Mouse (Mus musculus) MEL (cell line): ENCODE results near the gene Rab12. TPM values are rescaled to one million over a fixed set of nuclear protein-coding genes. Genes with fewer than 3 reads are reported as not detected.
A peak's percentile ranks its signal among the peaks of the same experiment; 100 is the strongest.

Experiments
- DNase-seq: peaks from one replicate; pipeline ENCODE4 v3.0.0; 2011; ENCODE audit warnings: low read depth, low spot score
- H3K27ac ChIP-seq: 2 replicates; pipeline ENCODE4 v1.5.1; 2012; ENCODE audit warnings: low read depth, mild to moderate bottlenecking, control low read depth, low read length, moderate library complexity; ENCODE audit not compliant: control insufficient read depth
- H3K27me3 ChIP-seq, 2 experiments: fragments of 150-350 bp in 1 of 2; sonication (generic) in 1 of 2; 2 replicates each; pipeline ENCODE4 v1.6.1; 2012; ENCODE audit warnings: low read length in 2 of 2, mild to moderate bottlenecking in 2 of 2, improper control_type of control experiment in 1 of 2, moderate library complexity in 1 of 2; ENCODE audit not compliant: insufficient read depth in 2 of 2, control insufficient read depth in 1 of 2
- H3K36me3 ChIP-seq, 2 experiments: 2 replicates each; pipeline ENCODE4 v1.6.1; 2012 to 2014; ENCODE audit warnings: low read length in 2 of 2, improper control_type of control experiment in 1 of 2, inconsistent platforms in 1 of 2, mild to moderate bottlenecking in 1 of 2; ENCODE audit not compliant: insufficient read depth in 2 of 2, control insufficient read depth in 1 of 2
- H3K4me1 ChIP-seq, 2 experiments: fragments of 150-350 bp in 1 of 2; sonication (generic) in 1 of 2; 2 replicates each; pipeline ENCODE4 v1.6.1; 2012; ENCODE audit warnings: low read length in 2 of 2, improper control_type of control experiment in 1 of 2, mild to moderate bottlenecking in 1 of 2; ENCODE audit not compliant: insufficient read depth in 2 of 2, control insufficient read depth in 1 of 2
- H3K4me3 ChIP-seq, 2 experiments: fragments of 150-350 bp in 1 of 2; sonication (generic) in 1 of 2; 2 replicates each; pipeline ENCODE4 v1.5.1; 2012; ENCODE audit warnings: low read depth in 2 of 2, low read length in 2 of 2, mild to moderate bottlenecking in 2 of 2, moderate library complexity in 2 of 2, control low read depth in 1 of 2, improper control_type of control experiment in 1 of 2; ENCODE audit not compliant: control insufficient read depth in 1 of 2, insufficient read depth in 1 of 2
- H3K79me2 ChIP-seq: 2 replicates; pipeline ENCODE4 v1.6.1; 2012; ENCODE audit warnings: mild to moderate bottlenecking, low read length, moderate library complexity; ENCODE audit not compliant: control insufficient read depth, poor library complexity, insufficient read depth
- H3K9ac ChIP-seq: 2 replicates; pipeline ENCODE4 v1.6.1; 2012; ENCODE audit warnings: low read depth, mild to moderate bottlenecking, control low read depth, low read length, moderate library complexity; ENCODE audit not compliant: control insufficient read depth, poor library complexity, severe bottlenecking
- H3K9me3 ChIP-seq: fragments of 150-350 bp; sonication (generic); replicated peaks from 2 replicates; pipeline ENCODE4 v1.6.1; 2012; ENCODE audit warnings: mild to moderate bottlenecking, low read length, improper control_type of control experiment, moderate library complexity; ENCODE audit not compliant: insufficient read depth
- BHLHE40 ChIP-seq: IDR thresholded peaks from 2 replicates; pipeline ENCODE4 v1.6.1; 2012; ENCODE audit warnings: low read depth, mild to moderate bottlenecking, inconsistent platforms, low read length, improper control_type of control experiment, borderline replicate concordance
- CHD1 ChIP-seq: IDR thresholded peaks from 2 replicates; pipeline ENCODE4 v1.6.1; 2012; ENCODE audit warnings: low read depth, mild to moderate bottlenecking, inconsistent platforms, low read length, improper control_type of control experiment
- E2F4 ChIP-seq: IDR thresholded peaks from 2 replicates; pipeline ENCODE4 v1.6.1; 2011; ENCODE audit warnings: low read depth, low read length, improper control_type of control experiment, borderline replicate concordance
- EP300 ChIP-seq, 2 experiments: IDR thresholded peaks; 2 replicates each; pipeline ENCODE4 v1.6.1; 2011; ENCODE audit warnings: improper control_type of control experiment in 2 of 2, low read length in 2 of 2, low read depth in 1 of 2, mild to moderate bottlenecking in 1 of 2
- ETS1 ChIP-seq: IDR thresholded peaks from 2 replicates; pipeline ENCODE4 v1.6.1; 2012; ENCODE audit warnings: low read depth, mild to moderate bottlenecking, inconsistent platforms, low read length, improper control_type of control experiment, moderate library complexity
- HCFC1 ChIP-seq: IDR thresholded peaks from 2 replicates; pipeline ENCODE4 v1.6.1; 2012; ENCODE audit warnings: low read depth, mild to moderate bottlenecking, inconsistent platforms, low read length, improper control_type of control experiment, moderate library complexity
- MAFK ChIP-seq: IDR thresholded peaks from 2 replicates; pipeline ENCODE4 v1.6.1; 2011; ENCODE audit warnings: low read depth, mild to moderate bottlenecking, low read length, improper control_type of control experiment, borderline replicate concordance
- MAX ChIP-seq: IDR thresholded peaks from 2 replicates; pipeline ENCODE4 v1.6.1; 2011; ENCODE audit warnings: low read length, improper control_type of control experiment
- MEF2A ChIP-seq: IDR thresholded peaks from 2 replicates; pipeline ENCODE4 v1.6.1; 2014; ENCODE audit warnings: low read depth, mild to moderate bottlenecking, inconsistent platforms, low read length, improper control_type of control experiment; ENCODE audit not compliant: poor library complexity, insufficient replicate concordance, severe bottlenecking; ENCODE audit errors: extremely low read depth
- MYB ChIP-seq: IDR thresholded peaks from 2 replicates; pipeline ENCODE4 v1.6.1; 2011; ENCODE audit warnings: mild to moderate bottlenecking, low read depth, low read length, improper control_type of control experiment
- NELFE ChIP-seq: IDR thresholded peaks from 2 replicates; pipeline ENCODE4 v1.6.1; 2011; ENCODE audit warnings: low read depth, low read length, improper control_type of control experiment
- SIN3A ChIP-seq: IDR thresholded peaks from 2 replicates; pipeline ENCODE4 v1.6.1; 2012; ENCODE audit warnings: low read length, improper control_type of control experiment, inconsistent platforms
- SMC3 ChIP-seq: IDR thresholded peaks from 2 replicates; pipeline ENCODE4 v1.6.1; 2011; ENCODE audit warnings: low read depth, low read length, improper control_type of control experiment
- TAL1 ChIP-seq: IDR thresholded peaks from 2 replicates; pipeline ENCODE4 v1.6.1; 2012; ENCODE audit warnings: mild to moderate bottlenecking, inconsistent platforms, low read length, moderate library complexity, mixed read lengths
- TBP ChIP-seq: IDR thresholded peaks from 2 replicates; pipeline ENCODE4 v1.8.0; 2011; ENCODE audit warnings: low read depth, low read length, improper control_type of control experiment
- UBTF ChIP-seq: IDR thresholded peaks from 2 replicates; pipeline ENCODE4 v1.6.1; 2012; ENCODE audit warnings: low read depth, mild to moderate bottlenecking, inconsistent platforms, low read length, improper control_type of control experiment, moderate library complexity, borderline replicate concordance; ENCODE audit not compliant: insufficient read depth
- USF1 ChIP-seq: IDR thresholded peaks from 2 replicates; pipeline ENCODE4 v1.6.1; 2014; ENCODE audit warnings: low read depth, mild to moderate bottlenecking, inconsistent platforms, low read length, improper control_type of control experiment, moderate library complexity
- USF2 ChIP-seq, 2 experiments: IDR thresholded peaks; 2 replicates each; pipeline ENCODE4 v1.6.1; 2011 to 2012; ENCODE audit warnings: improper control_type of control experiment in 2 of 2, low read length in 2 of 2, borderline replicate concordance in 1 of 2, inconsistent platforms in 1 of 2, low read depth in 1 of 2, mild to moderate bottlenecking in 1 of 2; ENCODE audit not compliant: insufficient read depth in 1 of 2
- ZNF384 ChIP-seq: IDR thresholded peaks from 2 replicates; pipeline ENCODE4 v1.6.1; 2012; ENCODE audit warnings: low read depth, mild to moderate bottlenecking, inconsistent platforms, low read length, improper control_type of control experiment
- polyA plus RNA-seq, 2 experiments: library from polyadenylated mRNA; stranded (reverse) in 1 of 2; unstranded in 1 of 2; fragments of >175 nt in 1 of 2; fragments of >200 nt in 1 of 2; gene quantifications; 2 replicates each; pipeline versions ENCODE4 v1.2.1 to v1.2.4; 2012; ENCODE audit warnings: low replicate concordance in 2 of 2, low read depth in 1 of 2; ENCODE audit not compliant: insufficient read length in 2 of 2, insufficient read depth in 1 of 2, missing spikeins in 1 of 2
- total RNA-seq: library from RNA; depleted of rRNA; stranded (reverse); fragments of 300-350 nt; gene quantifications from 2 replicates; pipeline ENCODE4 v1.2.3, GENCODE M21; 2012

Gene Rab12
- total and polyA plus RNA-seq, 3 experiments = 10.7 to 19.0 TPM; not detected in 1

GRCm38 (mm10) chr17:66516953-66517352 is 2.6 kb downstream of the Rab12 start:
- H3K9me3 ChIP-seq = no peaks in the 10 kb centered on the region
- H3K9ac ChIP-seq = no peak overlapping the region
- no peak for TF ChIP-seq TAL1
- no peak for TF ChIP-seq USF2 (IDR thresholded peaks at IDR 0.05; ENCODE audit: borderline replicate concordance in 1 of 2, insufficient read depth in 1 of 2, low read depth in 1 of 2, low read length in 2 of 2)
- TF ChIP-seq CHD1 = no peak
- no peak for TF ChIP-seq MEF2A
- no peak for TF ChIP-seq ZNF384
- TF ChIP-seq HCFC1 = no peak
- no peak for TF ChIP-seq SIN3A
- TF ChIP-seq ETS1 = no peak
- TF ChIP-seq MYB = no peak
- no peak for TF ChIP-seq TBP
- TF ChIP-seq, all 39 proteins: peak for 0
- no peaks in the 10 kb centered on the region for H3K27me3 ChIP-seq
- no peak for DNase-seq
- peaks cover 27% of the 10 kb centered on the region for H3K79me2 ChIP-seq
- peaks cover 2 to 10% of the 10 kb centered on the region in 2 experiments; a peak in 3 of 4 replicates for H3K36me3 ChIP-seq
- H3K4me3 ChIP-seq = no peak overlapping the region
- H3K27ac ChIP-seq = no peak overlapping the region
- peaks cover 2 to 11% of the 10 kb centered on the region in 2 experiments; a peak in 3 of 4 replicates for H3K4me1 ChIP-seq

- Histone ChIP-seq H3K36me3 (peaks cover 2 to 10% of the 10 kb centered on the region in 2 experiments; a peak in 3 of 4 replicates), H3K27me3 (no peaks in the 10 kb centered on the region), H3K9ac (no peak overlapping the region), H3K4me3 (no peak overlapping the region), H3K9me3 (no peaks in the 10 kb centered on the region), H3K79me2 (peaks cover 26% of the 10 kb centered on the region), H3K27ac (no peak overlapping the region), H3K4me1 (peaks cover 2 to 8% of the 10 kb centered on the region in 2 experiments; a peak in 3 of 4 replicates)
- DNase-seq = peak; percentile 42
- TF ChIP-seq USF1 (no peak), MYB (no peak), NELFE (no peak), UBTF (no peak), MEF2A (no peak), TAL1 (no peak), SMC3 (no peak), HCFC1 (no peak), ETS1 (no peak), MAFK (no peak), MAX (no peak), BHLHE40 (no peak), TBP (no peak), EP300 (IDR thresholded peaks at IDR 0.05; ENCODE audit: low read depth in 1 of 2, low read length in 2 of 2) (no peak), E2F4 (no peak), SIN3A (no peak)
Observed at GRCm38 (mm10) chr17:66514288-66514995, 5.1 kb downstream of the Rab12 start.
